Mouse (Mus musculus): ENCODE results near the gene Cmtm5. TPM values are rescaled to one million over a fixed set of nuclear protein-coding genes. Genes with fewer than 3 reads are reported as not detected.
"Not testable (repeated sequence)": the region's sequence is repeated elsewhere in the genome, so short reads cannot be mapped to it uniquely, and the experiment has no call there.

Cmtm5 gene
- polyA plus RNA-seq, 1 experiment = 3.3 TPM

- Histone ChIP-seq H3K27ac (replicated peaks; ENCODE audit: low read depth, low read length) (no peak overlapping the region), H3K4me1 (ENCODE audit: control insufficient read depth, insufficient read depth, insufficient read length, low read length) (no peaks in the 10 kb centered on the region), H3K4me3 (ENCODE audit: insufficient read depth, low read depth, low read length) (no peak overlapping the region)
These were observed 6.4 kb downstream of the Cmtm5 start for GRCm38 (mm10) chr14:54942479-54942878.

- Histone ChIP-seq H3K4me3 (ENCODE audit: insufficient read depth, low read depth, low read length) (no peak overlapping the region), H3K27ac (replicated peaks; ENCODE audit: low read depth, low read length) (no peak overlapping the region), H3K4me1 (ENCODE audit: control insufficient read depth, insufficient read depth, insufficient read length, low read length) (no peaks in the 10 kb centered on the region)
These were observed 7.9 kb downstream of the Cmtm5 start for GRCm38 (mm10) chr14:54943971-54944370.

DNA sequence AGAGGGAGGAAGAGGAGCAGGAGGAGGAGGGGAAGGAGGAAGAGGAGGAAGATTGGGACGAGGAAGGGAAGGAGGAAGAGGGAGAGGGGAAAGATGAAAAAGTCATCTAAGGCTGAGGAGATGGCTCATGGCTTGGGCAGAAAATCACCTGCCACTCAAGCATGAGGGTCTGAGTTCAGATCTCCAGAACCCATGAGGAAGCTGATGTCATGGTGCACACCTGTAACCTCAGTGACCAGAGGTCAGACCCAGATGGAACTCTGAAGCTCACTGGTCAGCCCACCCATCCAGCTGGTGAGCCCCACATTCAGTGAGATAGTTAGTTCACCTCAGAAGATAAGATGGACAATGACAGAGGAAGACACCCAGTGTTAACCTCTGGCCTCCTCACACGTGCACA is 8.9 kb downstream of the Cmtm5 start:
- Histone ChIP-seq H3K27ac (replicated peaks; ENCODE audit: low read depth, low read length) (no peak overlapping the region), H3K4me3 (ENCODE audit: insufficient read depth, low read depth, low read length) (no peak overlapping the region), H3K4me1 (ENCODE audit: control insufficient read depth, insufficient read depth, insufficient read length, low read length) (no peaks in the 10 kb centered on the region)

DNA sequence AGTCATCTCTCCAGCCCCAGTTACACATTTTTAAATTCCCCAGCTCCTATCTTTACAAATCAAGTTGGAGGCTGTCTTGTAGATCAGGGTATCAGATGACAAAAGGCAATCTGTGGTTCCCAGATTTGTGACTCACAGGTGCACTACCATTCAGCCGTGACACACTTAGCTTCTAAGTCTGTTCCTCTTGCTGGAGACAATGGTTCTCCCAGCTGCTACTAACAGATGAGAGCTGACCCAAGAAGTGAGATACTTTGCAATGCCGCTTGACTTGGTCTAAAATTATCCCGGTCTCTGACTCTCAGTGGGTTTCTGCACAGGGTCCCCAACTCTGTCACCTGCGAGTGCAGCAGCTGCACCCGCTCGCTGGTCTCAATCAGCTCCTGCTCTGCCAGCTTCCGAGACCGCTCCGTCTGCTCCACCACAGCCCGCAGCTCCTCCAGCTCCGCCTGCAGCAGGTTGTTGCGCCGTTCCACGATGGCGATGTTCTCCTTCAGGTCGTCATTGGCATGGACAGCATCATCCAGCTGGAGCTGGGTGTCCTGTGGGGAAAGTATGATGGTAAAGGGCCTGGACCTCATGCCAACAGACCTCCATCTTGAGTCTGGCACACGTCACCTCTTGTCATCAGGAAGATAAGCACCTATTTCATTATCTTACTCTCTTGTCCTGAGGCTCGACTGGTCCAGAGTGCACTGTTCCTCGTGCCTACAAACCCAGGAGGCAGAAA is 10.1 kb downstream of the Cmtm5 start:
- Histone ChIP-seq H3K4me3 (ENCODE audit: insufficient read depth, low read depth, low read length) (no peak overlapping the region), H3K4me1 (ENCODE audit: control insufficient read depth, insufficient read depth, insufficient read length, low read length) (no peaks in the 10 kb centered on the region), H3K27ac (replicated peaks; ENCODE audit: low read depth, low read length) (no peak overlapping the region)

- not testable (repeated sequence) for H3K27ac ChIP-seq (replicated peaks; ENCODE audit: low read depth, low read length); H3K4me3 ChIP-seq (ENCODE audit: insufficient read depth, low read depth, low read length); H3K4me1 ChIP-seq (ENCODE audit: control insufficient read depth, insufficient read depth, insufficient read length, low read length)
These were observed 10.9 kb downstream of the Cmtm5 start for GRCm38 (mm10) chr14:54947008-54947407.

GRCm38 (mm10) chr14:54948781-54949180 is 12.7 kb downstream of the Cmtm5 start:
- no peak overlapping the region for H3K27ac ChIP-seq (replicated peaks; ENCODE audit: low read depth, low read length)
- no peaks in the 10 kb centered on the region for H3K4me1 ChIP-seq (ENCODE audit: control insufficient read depth, insufficient read depth, insufficient read length, low read length)
- no peak overlapping the region for H3K4me3 ChIP-seq (ENCODE audit: insufficient read depth, low read depth, low read length)

DNA sequence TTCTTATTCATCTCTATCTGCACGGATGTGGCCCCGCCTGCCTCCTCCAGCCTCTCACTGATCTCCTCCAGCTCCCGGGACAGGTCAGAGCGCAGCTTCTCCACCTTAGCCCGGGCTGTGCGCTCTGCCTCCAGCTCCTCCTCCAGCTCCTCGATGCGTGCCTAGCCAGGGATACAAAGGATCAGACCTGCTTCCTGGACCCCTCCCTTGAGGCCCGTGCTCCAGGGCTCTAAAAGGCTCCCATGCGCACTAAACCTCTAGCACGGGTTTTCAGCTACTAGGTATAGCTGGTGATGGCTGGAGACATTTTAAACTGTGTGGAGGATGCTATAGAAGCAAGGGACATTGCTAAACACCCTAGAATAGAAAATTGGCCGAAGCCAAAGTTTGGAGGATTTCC is 14.4 kb downstream of the Cmtm5 start:
- Histone ChIP-seq H3K27ac (replicated peaks; ENCODE audit: low read depth, low read length) (no peak overlapping the region), H3K4me1 (ENCODE audit: control insufficient read depth, insufficient read depth, insufficient read length, low read length) (no peaks in the 10 kb centered on the region)

GRCm38 (mm10) chr14:54951587-54951986 is 15.5 kb downstream of the Cmtm5 start:
- Histone ChIP-seq H3K4me1 (ENCODE audit: control insufficient read depth, insufficient read depth, insufficient read length, low read length) (no peaks in the 10 kb centered on the region), H3K27ac (replicated peaks; ENCODE audit: low read depth, low read length) (no peak overlapping the region), H3K4me3 (ENCODE audit: insufficient read depth, low read depth, low read length) (no peak overlapping the region)

More for the DNA sequence above, 14.4 kb downstream of the Cmtm5 start:
- H3K4me3 ChIP-seq (ENCODE audit: insufficient read depth, low read depth, low read length) = no peak overlapping the region

DNA sequence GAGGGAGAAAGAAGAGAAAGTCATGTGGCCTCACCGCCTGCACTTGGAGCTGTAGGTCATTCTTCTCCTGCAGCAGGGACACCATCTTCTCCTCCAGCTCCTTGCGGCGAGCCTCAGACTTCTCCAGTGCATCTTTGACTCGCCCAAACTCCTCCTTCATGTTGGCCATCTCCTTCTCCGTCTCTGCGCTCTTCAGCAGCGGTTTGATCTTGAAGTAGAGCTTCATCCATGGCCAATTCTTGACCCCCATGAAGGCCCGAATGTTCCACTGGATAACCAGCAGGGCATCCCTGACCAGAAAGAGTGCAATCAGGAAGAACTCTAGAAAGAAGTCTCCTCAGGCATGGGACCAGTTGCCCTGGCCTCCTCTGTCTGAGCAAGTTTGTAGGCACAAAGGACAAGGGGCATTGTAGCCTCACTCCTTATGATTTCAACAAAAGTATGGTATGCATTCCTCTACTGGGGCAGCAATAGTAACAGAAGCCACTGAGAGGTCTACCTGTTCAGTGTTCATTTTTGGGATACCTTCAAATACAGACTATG is 17.7 kb downstream of the Cmtm5 start:
- no peak overlapping the region for H3K4me3 ChIP-seq (ENCODE audit: insufficient read depth, low read depth, low read length)
- no peaks in the 10 kb centered on the region for H3K4me1 ChIP-seq (ENCODE audit: control insufficient read depth, insufficient read depth, insufficient read length, low read length)
- H3K27ac ChIP-seq (replicated peaks; ENCODE audit: low read depth, low read length) = no peak overlapping the region

GRCm38 (mm10) chr14:54954474-54954873 is 18.4 kb downstream of the Cmtm5 start:
- Histone ChIP-seq H3K27ac (replicated peaks; ENCODE audit: low read depth, low read length) (no peak overlapping the region), H3K4me3 (ENCODE audit: insufficient read depth, low read depth, low read length) (no peak overlapping the region), H3K4me1 (ENCODE audit: control insufficient read depth, insufficient read depth, insufficient read length, low read length) (no peaks in the 10 kb centered on the region)

- H3K27ac ChIP-seq (replicated peaks; ENCODE audit: low read depth, low read length) = no peak overlapping the region
These were observed 19.4 kb downstream of the Cmtm5 start for GRCm38 (mm10) chr14:54955481-54955880.

DNA sequence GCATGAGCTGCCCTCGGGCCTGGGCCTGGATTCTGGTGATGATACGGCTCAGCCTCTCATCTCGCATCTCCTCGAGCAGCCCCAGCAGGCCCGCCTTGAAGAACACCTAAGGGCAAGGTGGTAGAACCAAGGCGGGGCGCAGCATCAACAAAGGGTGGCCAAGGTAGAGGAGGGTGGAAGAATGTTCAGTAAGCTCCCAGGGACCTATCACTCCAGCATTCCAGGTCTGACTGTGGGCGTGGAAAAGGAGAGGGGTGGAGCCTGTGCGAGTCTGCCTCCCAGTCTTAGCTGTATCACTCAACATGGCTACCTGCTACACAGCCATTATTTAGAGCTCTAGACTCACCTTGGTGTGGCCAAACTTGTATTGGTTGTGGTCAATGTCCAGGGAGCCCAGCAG is 20.5 kb downstream of the Cmtm5 start:
- Histone ChIP-seq H3K27ac (replicated peaks; ENCODE audit: low read depth, low read length) (no peak overlapping the region), H3K4me1 (ENCODE audit: control insufficient read depth, insufficient read depth, insufficient read length, low read length) (no peaks in the 10 kb centered on the region), H3K4me3 (ENCODE audit: insufficient read depth, low read depth, low read length) (no peak overlapping the region)

More at GRCm38 (mm10) chr14:54955481-54955880, 19.4 kb downstream of the Cmtm5 start:
- Histone ChIP-seq H3K4me1 (ENCODE audit: control insufficient read depth, insufficient read depth, insufficient read length, low read length) (no peaks in the 10 kb centered on the region), H3K4me3 (ENCODE audit: insufficient read depth, low read depth, low read length) (no peak overlapping the region)

DNA sequence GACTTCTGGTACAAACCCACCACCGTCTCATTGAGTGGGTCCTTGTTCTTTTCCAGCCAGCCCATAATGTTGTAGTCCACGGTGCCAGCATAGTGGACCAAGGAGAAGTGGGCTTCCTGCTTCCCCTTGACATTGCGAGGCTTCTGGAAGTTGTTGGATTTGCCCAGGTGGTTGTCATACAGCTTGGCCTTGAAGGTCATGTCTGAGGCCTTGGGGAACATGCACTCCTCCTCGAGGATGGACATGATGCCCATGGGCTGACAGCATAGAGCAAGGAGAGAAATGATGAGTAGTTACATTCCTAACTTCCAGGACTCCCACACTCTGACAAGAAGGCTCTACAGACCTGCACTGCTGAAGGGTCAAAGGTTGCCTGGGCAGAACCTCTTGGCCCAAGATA is 22.4 kb downstream of the Cmtm5 start:
- no peak overlapping the region for H3K4me3 ChIP-seq (ENCODE audit: insufficient read depth, low read depth, low read length)
- no peaks in the 10 kb centered on the region for H3K4me1 ChIP-seq (ENCODE audit: control insufficient read depth, insufficient read depth, insufficient read length, low read length)
- no peak overlapping the region for H3K27ac ChIP-seq (replicated peaks; ENCODE audit: low read depth, low read length)

GRCm38 (mm10) chr14:54959197-54959596 is 23.1 kb downstream of the Cmtm5 start:
- Histone ChIP-seq H3K4me1 (ENCODE audit: control insufficient read depth, insufficient read depth, insufficient read length, low read length) (no peaks in the 10 kb centered on the region), H3K4me3 (ENCODE audit: insufficient read depth, low read depth, low read length) (no peak overlapping the region), H3K27ac (replicated peaks; ENCODE audit: low read depth, low read length) (no peak overlapping the region)

DNA sequence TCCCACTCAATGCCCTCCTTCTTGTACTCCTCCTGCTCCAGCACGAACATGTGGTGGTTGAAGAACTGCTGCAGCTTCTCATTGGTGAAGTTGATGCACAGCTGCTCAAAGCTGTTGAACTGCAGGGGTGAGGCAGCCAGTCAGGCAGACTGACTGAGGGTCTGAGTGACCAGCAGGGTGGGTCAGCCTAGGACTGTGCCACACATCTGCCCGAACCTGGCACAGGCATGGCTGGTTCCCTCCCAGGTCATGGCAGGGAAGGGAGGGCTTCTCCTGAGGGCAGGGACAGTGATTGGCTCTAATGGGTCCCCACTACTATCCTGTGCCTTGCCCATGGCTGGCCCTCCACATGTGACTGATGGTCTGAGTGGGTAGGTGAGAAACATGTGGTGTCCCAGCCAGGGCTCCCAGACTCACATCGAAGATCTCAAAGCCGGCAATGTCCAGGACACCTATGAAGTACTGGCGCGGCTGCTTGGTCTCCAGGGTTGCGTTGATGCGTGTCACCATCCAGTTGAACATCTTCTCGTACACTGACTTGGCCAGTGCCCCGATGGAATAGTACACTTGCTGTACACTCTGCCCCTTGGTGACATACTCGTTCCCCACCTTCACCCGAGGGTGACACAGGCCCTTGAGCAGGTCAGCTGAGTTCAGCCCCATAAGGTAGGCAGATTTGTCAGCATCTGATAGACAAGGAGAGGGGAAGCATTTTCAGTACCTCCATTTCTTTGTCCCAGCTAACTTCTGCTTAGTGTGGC is 24.0 kb downstream of the Cmtm5 start:
- not testable (repeated sequence) for H3K4me1 ChIP-seq (ENCODE audit: control insufficient read depth, insufficient read depth, insufficient read length, low read length); H3K27ac ChIP-seq (replicated peaks; ENCODE audit: low read depth, low read length); H3K4me3 ChIP-seq (ENCODE audit: insufficient read depth, low read depth, low read length)

GRCm38 (mm10) chr14:54960769-54961168 is 24.7 kb downstream of the Cmtm5 start:
- Histone ChIP-seq H3K4me3 (ENCODE audit: insufficient read depth, low read depth, low read length) (no peak overlapping the region), H3K27ac (replicated peaks; ENCODE audit: low read depth, low read length) (no peak overlapping the region), H3K4me1 (ENCODE audit: control insufficient read depth, insufficient read depth, insufficient read length, low read length) (no peaks in the 10 kb centered on the region)
